Mouse (Mus musculus) cerebellum, adult 9-11 months (tissue): Measurements from ENCODE around the gene Amtn.
"Not testable (repeated sequence)": the region's sequence is repeated elsewhere in the genome, so short reads cannot be mapped to it uniquely, and the experiment has no call there.

Source experiments
- DNase-seq: peaks from one replicate; pipeline ENCODE4 v3.0.0; 2022

Amtn gene

DNA sequence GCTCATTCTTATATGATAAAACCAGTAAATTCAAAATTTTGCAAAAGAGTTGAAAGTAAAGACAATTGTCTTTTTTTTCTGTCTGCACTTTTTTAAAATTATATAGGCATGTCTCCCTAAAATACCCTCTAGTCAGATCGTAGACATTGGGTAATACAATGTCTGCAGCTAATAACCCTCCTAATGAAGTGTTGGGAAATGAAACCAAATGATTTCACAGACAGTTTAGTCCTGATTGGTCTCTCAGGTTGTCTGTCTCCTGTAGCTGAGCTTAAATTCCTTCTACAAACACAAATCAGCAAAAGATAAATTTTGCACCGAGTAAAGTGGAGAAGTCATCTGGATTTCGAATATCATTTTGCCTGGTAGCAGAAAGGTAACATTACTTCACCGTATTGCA is at the start of gene Amtn:
Amtn (plus strand) TSS at position 301 of the 400 bp plus-strand sequence.
- DNase-seq, result no peak

- not testable (repeated sequence) for DNase-seq
Observed at GRCm38 (mm10) chr5:88348533-88348932, 27.4 kb upstream of the Amtn start.

GRCm38 (mm10) chr5:88364768-88365167 is 11.1 kb upstream of the Amtn start:
- no peak for DNase-seq

- DNase-seq, result no peak
Observed at GRCm38 (mm10) chr5:88366886-88367285, 9.0 kb upstream of the Amtn start.

GRCm38 (mm10) chr5:88370578-88371232 is 5.2 kb upstream of the Amtn start:
- DNase-seq, result no peak

GRCm38 (mm10) chr5:88372563-88372962 is 3.3 kb upstream of the Amtn start:
- no peak for DNase-seq

GRCm38 (mm10) chr5:88391960-88392359 is 16.1 kb downstream of the Amtn start:
- DNase-seq, result not testable (repeated sequence)

GRCm38 (mm10) chr5:88398581-88398980 is 22.7 kb downstream of the Amtn start:
- DNase-seq, result peak; percentile 47

DNA sequence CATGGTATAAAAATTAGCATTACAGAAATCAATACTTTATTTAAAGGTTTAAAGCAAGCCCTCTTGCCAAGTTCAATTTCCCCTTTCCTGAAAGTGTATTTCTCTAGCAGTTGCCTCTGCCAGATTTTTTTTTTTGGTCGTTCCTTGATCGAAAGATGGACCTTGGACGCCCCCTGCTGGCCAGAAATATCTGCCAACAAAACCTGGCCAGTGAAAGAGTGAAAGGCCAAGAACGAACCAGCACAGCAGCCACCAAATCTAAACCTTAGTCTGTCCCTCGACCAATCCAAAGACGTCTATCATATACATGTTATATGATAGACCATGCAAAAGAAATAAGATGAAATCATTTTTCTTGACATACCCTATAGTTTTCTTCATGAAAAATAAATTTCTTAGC is 23.9 kb downstream of the Amtn start:
- DNase-seq, result peak; percentile 50

DNA sequence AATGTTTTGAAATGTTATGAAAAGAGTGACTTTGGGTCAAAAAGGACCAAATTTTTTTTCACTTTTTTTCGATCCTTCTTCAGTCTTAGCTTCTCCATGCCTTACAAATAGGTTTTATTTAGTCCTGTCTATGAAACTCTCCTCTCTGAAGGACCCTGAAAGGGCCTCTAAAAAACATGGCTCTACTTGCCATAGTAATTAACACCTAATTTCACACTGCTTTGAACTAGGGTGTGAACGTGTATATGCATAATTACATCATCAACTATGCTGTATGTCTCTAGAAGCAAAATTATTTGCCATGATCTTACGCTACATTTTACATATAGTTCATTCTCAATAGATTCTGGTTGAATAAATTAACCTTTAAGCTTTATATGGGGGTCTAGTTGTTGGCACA is 25.6 kb downstream of the Amtn start:
- no peak for DNase-seq

DNA sequence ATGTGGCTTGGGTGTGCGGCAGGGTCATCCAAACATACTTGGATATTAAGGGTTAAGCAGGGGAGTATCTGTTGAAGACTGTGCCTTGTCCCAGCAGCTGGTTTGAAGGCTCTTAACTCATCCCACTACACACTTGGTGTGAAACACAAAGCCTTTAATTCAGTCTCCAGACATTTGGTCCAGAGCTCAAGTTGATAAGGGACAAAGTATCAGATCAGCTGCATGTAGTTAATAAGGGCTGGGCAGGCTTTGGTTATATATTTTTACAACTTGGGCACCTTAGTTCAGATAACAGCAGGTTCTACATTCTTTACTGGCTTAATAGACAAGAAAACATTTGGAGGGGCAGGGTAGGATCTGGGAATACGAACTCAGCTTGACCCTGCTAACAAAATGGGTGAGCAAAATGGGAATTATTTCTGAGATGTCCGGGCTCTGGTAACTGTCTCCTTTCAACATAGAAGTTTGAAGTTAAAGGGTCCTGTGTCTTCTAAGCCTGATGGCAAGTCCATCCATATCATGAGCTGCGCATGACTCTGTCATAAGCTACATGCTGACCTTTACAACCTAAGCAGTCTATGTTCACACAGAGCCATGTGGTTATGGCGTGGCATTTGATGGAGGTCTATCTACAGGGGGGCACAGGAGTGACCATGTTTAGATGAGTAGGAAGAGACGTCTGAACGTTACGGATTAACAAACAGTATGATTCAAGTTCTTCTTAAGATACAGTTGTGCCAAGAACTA is 44.6 kb downstream of the Amtn start:
- DNase-seq, result no peak

GRCm38 (mm10) chr5:88424892-88425291 is 49.0 kb downstream of the Amtn start:
- not testable (repeated sequence) for DNase-seq

DNA sequence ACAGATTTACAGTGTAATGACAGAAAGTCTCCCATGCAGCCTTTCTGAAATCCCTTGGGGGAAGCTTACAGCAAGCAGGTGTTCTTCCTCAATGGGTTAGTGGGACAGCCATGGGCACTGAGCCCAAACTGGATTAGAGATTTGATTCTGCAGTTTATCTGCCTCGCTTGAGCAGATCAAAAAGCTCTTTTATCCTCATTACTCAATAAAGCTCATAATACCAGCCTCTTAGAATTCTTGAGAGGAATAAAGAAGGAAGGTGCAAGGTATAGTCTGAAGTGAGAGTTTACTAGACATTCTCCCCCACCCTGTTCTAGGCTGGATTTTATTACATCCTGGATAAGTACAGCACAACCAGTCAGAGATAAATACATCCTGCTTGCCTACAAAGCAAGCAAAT is 50.8 kb downstream of the Amtn start:
- DNase-seq, result no peak
